Mouse (Mus musculus) embryonic stem cell, embryonic (primary cell): ENCODE results near the gene Fam81b.
"Not testable (repeated sequence)": the region's sequence is repeated elsewhere in the genome, so short reads cannot be mapped to it uniquely, and the experiment has no call there.

ENCODE experiments used
- CTCF ChIA-PET, 4 experiments: fragments of 300-600 bp in 2 of 4; fragments of 350-600 bp in 2 of 4; sonication (Branson Sonifier 250); formaldehyde crosslinking; loops; one replicate each; lab custom pipeline; 2022; ENCODE audit warnings: inconsistent platforms in 2 of 4; lab: Charles Lee
- POLR2A ChIA-PET, 4 experiments: fragments of 300-600 bp in 2 of 4; fragments of 350-600 bp in 2 of 4; sonication (Branson Sonifier 250); formaldehyde crosslinking; loops; one replicate each; lab custom pipeline; 2022; ENCODE audit warnings: antibody characterized with exemption in 4 of 4, inconsistent platforms in 1 of 4; lab: Charles Lee

Fam81b gene

DNA sequence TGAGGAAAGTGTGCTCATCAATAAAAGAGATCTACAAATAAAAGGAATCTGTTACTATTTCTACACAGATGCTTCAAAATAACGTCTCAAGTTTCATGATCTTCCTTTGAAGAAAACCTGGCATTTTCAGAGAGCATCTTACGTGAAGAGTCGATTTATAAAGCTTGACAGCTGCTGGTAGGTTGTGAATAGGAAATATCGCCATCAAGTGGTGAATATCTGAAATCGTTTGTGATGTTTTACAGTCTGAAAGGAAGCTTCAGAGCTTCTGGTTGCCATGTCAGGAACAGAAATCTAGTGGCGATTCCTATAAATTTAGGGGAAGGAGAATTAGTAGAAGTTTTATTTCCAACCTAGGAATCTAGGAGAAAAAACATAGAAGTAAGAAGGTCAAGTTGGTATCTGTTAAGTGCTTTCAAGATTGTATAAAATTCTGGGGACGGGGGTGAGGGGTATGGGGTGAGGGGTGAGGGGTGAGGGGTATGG lies at the start of gene Fam81b:
TSS of gene Fam81b (minus strand) at position 436 of the 486 bp plus-strand sequence.
- ChIA-PET CTCF (interaction anchor here in 3 of 4 experiments (0.7 to 2.3 kb wide), 12 partner anchors 8 to 457 kb away, joined by 3 to 8 read pairs (median 3); partner anchors contain the start of gene Mctp1 (in 1 of the 3)), POLR2A (no interaction called here)

DNA sequence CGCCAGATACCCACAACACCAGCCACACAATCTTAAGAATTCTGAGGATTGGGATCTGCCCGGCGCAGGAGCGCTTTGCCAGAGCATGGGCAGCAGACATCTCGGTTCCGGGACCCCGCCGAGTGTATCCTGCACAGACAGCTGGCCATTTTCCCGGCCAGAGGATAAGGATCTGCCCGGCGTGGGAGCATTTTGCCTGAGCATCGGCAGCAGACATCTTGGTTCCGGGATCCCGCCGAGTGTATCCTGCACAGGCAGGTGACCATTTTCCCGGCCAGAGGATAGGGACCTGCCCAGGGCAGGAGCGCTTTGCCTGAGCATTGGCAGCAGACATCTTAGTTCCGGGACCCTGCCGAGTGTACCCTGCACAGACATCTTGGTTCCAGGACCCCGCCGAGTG lies 41.1 kb upstream of the Fam81b start:
- CTCF ChIA-PET, POLR2A ChIA-PET: not testable (repeated sequence)

DNA sequence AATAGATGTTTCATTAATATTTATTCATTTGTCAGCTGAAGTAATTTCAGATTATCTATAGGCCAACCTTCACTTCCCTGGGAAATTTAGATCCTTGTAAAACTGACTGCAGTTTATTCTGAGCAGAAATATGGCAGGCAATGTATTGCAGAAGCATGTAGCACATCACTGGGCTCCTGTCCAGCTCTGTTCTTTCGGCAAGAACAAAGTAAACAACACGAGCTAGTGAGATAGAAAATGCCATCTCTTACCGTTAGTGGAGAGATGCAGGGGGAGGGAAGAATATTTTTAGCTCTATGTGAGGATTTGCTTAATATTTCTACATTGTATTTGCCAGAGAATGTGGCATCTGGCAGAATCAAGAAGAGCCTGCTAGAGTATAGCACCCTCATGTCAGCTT lies 13.8 kb upstream of the Fam81b start:
- ChIA-PET POLR2A (no interaction called here), CTCF (no interaction called here)

DNA sequence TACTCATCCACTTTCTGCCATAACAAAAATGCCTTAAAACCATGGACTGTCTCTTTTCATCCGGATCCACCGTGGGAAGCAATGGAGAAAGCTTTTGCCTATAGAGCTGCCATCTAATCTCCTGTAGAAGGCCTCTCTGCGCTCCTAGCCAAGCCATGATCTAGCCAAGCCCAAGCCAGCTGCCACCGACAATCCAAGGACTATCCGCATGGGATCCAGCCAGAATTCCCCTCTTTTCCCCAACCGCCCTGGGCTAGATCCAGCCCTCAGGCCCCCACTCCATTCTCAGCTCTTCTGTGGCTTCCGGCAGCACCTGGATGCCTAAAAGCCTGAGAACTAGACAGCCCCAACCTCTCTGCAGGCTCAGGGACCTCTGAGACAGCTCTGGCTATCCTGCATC lies 6.7 kb upstream of the Fam81b start:
- CTCF ChIA-PET, result no interaction called here
- POLR2A ChIA-PET, result no interaction called here

DNA sequence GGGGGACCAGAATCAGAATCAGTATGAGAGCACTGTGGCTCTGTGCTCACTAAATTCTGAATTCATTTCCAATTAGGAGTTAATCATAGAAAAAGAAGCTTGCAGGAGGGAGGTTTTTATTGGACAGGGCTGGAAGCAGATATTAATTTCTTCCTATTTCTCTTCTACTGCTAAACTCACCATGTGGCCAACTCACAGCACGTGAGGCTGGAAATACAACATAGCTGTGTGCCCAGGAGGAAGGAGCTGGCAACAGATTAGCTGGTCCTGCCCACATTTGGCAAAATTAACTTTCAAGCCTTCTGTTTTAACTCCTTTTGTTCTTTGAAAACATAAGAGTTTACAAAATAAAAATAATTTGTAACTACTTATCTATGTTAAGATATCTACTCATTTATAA lies 3.9 kb upstream of the Fam81b start:
- POLR2A ChIA-PET, result no interaction called here
- CTCF ChIA-PET, result no interaction called here

DNA sequence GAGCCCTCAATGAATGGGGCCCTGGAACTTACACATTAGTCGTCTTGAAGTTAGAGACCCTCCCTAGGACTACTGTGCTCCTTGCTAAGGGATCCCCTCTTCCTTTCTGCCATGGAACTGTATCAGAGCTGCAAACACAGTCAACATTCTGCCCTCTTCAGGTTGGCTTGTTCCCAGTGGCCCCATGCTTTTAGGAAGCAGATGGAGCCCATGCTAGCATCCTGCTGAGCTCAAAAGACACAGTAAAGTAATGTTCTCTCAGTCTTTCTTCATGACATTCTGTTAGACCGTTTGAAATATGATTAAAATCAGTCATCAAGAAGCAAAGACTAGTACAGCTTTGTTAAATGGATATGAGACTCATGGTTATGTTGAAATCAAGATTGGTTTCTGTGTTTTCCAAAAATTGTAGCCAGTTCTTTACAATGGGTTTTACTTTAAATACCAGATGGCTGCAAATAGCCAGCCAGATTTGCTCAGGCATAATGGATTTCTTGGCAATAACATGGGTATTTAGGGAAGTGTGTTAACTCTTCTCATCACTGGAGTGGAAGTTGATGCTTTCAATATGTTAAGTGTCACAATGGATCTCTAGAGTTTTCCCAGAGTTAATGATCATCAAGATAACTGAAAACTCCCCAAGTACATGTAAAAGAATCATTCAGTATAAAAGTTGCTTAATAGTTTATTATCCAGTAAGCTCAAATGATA lies 938 bp upstream of the Fam81b start:
- CTCF ChIA-PET, result interaction anchor here in 1 of 4 experiments (1.5 kb wide), 1 partner anchor 12 kb away, joined by 4 read pairs; no protein-coding TSS in a partner anchor
- POLR2A ChIA-PET, result no interaction called here

DNA sequence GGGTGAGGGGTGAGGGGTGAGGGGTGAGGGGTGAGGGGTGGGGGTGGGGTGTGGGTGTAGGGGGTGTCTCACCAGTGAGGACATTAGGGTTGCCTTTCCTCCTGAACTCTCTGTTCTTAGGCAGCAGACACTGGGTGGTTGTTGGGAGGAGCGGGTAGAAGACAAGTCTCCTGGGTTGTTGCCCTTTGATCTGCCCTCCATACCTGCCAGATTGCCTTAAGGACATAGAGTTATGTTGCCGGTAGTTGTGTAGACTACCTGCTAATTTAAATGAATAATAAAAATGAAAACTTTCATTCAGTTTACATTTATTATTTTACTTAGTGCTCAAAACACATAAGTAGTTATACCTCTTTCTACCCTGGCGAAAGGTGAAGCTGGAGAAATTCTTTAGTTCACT lies 369 bp upstream of the Fam81b start:
- ChIA-PET POLR2A (no interaction called here), CTCF (interaction anchor here in 3 of 4 experiments (0.7 to 2.3 kb wide), 12 partner anchors 9 to 456 kb away, joined by 3 to 8 read pairs (median 3); partner anchors contain the start of gene Mctp1 (in 1 of the 3))

DNA sequence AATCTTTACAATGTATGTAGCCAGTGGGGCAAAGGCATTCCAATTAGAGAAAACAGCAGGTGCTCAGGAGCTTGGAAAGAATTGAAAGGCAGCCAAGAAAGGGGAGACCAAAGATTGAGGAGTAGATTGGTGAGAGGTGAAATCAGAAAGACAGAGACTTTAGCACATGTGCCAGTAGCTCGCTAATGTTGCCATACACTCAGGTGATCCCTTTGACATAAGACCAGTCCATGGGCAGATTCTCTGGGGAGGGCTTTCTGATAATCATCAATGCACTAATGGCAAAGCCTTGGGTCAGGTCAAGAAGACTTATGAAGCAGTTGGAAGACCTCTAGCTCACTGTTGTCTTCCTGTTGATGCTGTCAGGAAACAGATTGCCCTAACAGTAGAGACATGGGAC lies 671 bp downstream of the Fam81b start:
- CTCF ChIA-PET, result interaction anchor here in 3 of 4 experiments (0.8 to 2.3 kb wide), 10 partner anchors 8 to 457 kb away, joined by 3 to 8 read pairs (median 4); partner anchors contain the start of gene Mctp1 (in 1 of the 3)
- POLR2A ChIA-PET, result no interaction called here

DNA sequence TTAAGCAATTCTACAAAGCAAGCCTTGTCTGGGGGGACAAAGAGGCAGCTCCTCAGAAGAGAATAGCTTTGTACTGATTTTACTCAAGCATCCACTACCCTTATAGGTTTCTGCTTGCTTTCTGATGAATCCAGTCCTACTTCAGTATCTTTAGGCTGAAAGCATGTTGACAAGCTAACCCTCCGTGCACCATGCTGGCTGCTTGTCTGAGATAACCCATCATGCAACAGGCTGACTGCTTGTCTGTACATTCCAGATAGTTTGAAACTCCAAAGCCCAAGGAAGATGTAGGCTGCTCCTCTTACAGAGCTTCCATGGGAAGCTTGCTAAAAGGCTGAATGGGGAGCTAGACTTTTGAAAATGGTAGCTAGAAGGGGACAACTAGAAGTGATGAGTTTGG lies 1.7 kb downstream of the Fam81b start:
- CTCF ChIA-PET, result interaction anchor here in 1 of 4 experiments (2.3 kb wide), 1 partner anchor 87 kb away, joined by 8 read pairs; no protein-coding TSS in a partner anchor
- POLR2A ChIA-PET, result interaction anchor here in 2 of 4 experiments (0.5 to 0.7 kb wide), 2 partner anchors 11 to 29 kb away, joined by 4 read pairs; no protein-coding TSS in a partner anchor

DNA sequence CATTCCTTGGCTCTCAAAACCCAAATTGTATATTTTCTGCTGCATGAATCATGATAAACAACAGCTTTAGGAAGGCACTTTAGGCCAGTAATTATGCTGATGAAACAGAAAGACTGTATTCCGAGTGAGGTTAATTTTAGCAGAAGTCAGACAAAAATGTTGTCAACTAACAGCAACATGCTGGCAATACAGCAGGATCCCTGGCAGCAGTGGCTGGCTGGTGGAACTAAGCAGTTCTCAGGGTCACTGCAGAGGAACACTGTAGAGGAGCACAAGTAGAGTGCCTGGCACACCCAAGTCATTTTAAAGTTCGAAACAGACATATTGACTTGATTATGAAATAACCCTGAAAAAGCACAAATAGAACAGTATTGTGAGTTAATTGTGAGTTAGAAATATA lies 2.8 kb downstream of the Fam81b start:
- POLR2A ChIA-PET, result no interaction called here

DNA sequence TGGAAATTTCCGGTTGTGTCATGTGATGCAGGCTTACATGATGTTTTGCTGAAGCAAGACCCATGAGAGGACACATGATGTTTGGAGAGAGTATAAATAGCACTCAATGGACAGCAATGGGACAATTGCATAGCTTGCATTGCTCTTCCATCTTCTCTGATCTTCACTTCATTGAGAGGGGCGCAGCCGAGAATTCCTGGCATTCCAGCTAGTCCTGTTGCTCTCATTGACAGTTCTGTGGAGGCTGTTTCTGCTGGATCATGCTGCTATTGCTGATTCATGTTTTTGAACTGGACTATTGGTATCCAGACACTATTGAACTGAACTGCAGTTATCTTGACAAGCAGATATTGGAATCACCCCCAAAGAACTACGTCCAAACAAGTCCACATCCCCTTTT lies 12.8 kb downstream of the Fam81b start:
- CTCF ChIA-PET, result interaction anchor here in 1 of 4 experiments (0.7 kb wide), 1 partner anchor 13 kb away, joined by 3 read pairs; the partner anchor contains the start of gene Fam81b
- POLR2A ChIA-PET, result interaction anchor here in 3 of 4 experiments (0.5 to 1.0 kb wide), 3 partner anchors 11 to 349 kb away, joined by 3 to 4 read pairs (median 4); partner anchors contain the start of gene Rhobtb3 (in 1 of the 3)

More for the DNA sequence above, 2.8 kb downstream of the Fam81b start:
- CTCF ChIA-PET, result interaction anchor here in 1 of 4 experiments (0.6 kb wide), 1 partner anchor 53 kb away, joined by 3 read pairs; no protein-coding TSS in a partner anchor

DNA sequence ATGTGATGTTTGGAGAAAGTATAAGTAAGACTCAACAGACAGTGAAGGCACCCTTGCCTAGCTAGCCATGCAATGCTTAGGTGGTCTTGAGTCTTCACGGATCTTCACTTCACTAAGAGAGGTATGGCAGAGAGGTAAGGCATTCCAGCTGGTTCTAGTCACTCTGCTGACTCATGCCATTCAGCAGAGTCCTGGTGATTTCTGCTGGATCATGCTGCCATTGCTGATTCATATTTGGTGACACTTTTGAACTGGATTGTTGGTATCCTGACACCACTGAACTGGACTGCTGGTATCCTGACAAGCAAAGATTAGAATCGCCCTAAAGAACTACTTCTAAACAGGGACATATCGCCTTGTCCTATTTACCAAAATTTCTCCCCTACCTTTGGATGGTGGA lies 20.3 kb downstream of the Fam81b start:
- ChIA-PET CTCF (no interaction called here), POLR2A (interaction anchor here in 1 of 4 experiments (0.5 kb wide), 1 partner anchor 328 kb away, joined by 3 read pairs; no protein-coding TSS in a partner anchor)

DNA sequence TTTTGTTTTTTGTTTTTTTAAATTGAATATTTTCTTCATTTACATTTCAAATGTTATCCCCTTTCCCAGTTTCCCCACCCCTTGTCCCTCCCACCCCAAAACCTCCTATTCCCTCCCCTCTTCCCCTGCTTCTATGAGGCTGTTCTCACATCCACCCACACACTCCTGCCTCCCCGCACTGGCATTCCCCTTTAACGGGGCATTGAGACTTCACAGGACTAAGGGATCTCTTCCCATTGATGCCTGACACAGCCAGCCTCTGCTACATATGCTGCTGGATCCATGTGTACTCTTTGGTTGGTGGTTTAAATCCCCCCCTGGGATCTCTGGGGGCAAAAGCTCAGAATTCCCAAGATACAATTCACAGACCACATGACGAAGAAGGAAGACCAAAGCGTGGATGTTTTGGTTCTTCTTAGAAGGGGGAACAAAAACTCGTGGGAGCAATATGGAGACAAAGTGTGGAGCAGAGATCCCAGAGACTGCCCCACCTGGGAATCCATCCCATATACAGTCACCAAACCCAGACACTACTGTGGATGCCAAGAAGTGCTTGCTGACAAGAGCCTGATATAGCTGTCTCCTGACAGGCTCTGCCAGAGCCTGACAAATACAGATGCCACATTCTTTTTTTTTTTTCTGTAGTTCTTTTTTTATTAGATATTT lies 40.4 kb downstream of the Fam81b start:
- ChIA-PET CTCF (no interaction called here), POLR2A (no interaction called here)

DNA sequence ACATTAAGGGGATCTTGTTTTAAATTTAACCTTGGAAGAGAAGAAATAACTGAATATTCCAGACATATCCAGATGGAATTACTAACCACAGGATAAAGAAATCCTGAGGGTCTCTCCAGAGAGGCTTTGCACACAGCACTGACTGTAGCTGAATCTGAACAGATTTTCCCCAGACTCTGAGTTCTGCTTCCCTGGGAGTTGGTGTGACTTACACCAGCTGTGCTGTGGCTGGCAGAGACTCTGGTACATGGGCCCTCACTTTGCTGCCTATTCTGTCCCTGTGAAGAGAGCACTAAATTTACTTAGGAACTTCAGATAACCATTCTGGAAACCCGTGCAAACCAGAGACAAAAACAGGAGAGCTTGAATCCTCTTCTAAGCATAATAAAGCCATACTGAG lies 46.1 kb downstream of the Fam81b start:
- CTCF ChIA-PET, result no interaction called here
- POLR2A ChIA-PET, result interaction anchor here in 1 of 4 experiments (0.6 kb wide), 1 partner anchor 36 kb away, joined by 3 read pairs; no protein-coding TSS in a partner anchor

DNA sequence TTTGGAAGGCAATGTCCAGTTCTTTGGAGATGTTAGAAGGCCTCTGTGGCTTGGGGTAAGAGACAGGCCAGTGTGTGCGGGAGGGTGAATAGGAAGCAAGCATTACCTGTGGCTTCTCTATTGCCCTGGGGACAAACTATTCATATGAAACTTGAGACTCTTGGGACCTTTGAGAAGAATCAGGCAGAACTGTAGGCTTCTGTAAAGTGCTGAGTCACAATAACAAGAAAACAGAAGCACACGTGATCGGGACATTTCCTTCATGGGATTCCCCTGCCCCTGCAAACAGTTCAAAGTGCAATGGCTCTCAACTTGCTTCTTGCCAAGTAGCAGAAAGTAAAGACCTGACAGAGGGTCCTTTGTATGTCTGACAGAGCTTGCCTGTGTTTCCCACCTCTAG lies 48.5 kb downstream of the Fam81b start:
- ChIA-PET CTCF (no interaction called here), POLR2A (no interaction called here)

DNA sequence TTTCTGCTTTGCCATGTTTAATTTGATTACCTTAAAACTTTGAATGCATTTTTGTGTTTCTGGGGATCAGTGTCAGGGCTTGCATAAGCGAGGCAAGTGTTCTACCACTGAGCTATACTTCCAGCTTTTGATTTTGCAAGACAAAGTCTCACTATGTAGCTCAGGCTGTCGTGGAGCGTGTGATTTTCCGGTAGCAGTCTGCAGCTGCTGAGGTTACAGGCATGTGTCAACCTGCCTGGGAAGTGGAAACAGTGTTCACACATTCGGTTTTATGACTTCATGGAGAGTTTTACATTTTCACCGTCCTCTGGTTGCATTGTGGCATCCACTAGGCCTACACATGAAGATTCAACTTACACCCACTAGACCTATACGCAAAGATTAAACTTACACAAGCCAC lies 54.8 kb downstream of the Fam81b start:
- ChIA-PET CTCF (no interaction called here), POLR2A (interaction anchor here in 1 of 4 experiments (0.8 kb wide), 1 partner anchor 180 kb away, joined by 3 read pairs; no protein-coding TSS in a partner anchor)

DNA sequence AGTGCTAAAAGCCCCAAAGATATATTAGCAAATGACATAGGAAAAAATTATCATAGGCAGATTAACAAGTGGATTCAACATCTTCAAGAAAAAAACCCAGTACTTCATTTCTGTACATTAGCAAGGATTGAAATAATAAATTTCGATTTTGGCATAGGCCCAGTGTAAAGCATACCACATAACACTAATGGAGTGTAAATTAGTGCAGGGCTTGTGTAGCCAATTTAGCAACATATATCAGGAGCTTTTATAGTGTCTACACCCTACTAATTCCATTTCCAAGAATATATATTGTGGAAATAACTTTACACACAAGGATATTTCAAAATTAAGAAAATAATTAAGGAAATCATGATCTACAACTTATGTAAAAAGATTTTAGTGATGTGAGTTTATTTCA lies 55.8 kb downstream of the Fam81b start:
- POLR2A ChIA-PET, result no interaction called here
- CTCF ChIA-PET, result interaction anchor here in 1 of 4 experiments (0.6 kb wide), 1 partner anchor 53 kb away, joined by 3 read pairs; no protein-coding TSS in a partner anchor

DNA sequence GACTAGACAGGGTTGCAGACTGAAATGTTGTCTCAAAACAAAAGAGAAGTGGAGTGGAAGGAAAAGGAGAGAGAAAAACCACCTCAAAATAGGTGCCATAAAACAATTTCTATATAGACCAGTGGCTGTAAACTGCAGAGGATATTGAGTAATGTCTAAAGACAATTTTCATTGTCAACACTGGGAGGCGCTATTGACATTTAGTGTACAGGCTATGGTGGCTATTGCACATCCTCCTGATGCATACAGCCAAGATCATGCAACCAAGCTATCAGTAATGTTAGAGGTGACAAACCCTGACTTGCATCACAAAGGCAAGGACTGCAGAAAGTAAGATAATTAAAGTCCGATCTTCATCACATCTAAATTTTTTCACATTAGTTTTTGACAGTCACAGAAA lies 89.5 kb downstream of the Fam81b start:
- CTCF ChIA-PET, result interaction anchor here in 3 of 4 experiments (0.7 to 1.1 kb wide), 5 partner anchors 23 to 169 kb away, joined by 3 to 8 read pairs (median 4); partner anchors contain the start of genes Fam81b (in 2 of the 3) and Mctp1 (in 2 of the 3)
- POLR2A ChIA-PET, result no interaction called here

DNA sequence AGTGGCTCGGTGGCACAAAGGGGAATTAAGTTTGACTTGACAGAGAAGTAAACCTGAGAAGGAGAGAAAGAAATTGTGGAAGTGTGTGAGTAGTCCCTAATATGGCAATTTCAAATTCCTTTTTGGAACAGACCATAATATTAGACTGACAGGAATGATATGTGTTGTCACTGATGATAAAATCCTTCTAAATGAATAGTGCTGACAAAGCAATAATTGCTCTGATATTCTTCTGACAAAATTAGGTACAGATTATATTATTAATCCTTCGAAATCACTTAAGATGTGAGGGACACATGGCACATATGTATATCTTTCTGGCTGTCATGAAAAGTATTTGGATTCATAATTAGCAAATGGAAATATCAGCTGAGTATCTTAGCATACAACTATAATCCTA lies 89.9 kb downstream of the Fam81b start:
- POLR2A ChIA-PET, result no interaction called here
- CTCF ChIA-PET, result interaction anchor here in 1 of 4 experiments (1.0 kb wide), 1 partner anchor 169 kb away, joined by 3 read pairs; the partner anchor contains the start of gene Mctp1
